Mouse (Mus musculus) gastrocnemius, adult 2 months (tissue): ENCODE measurements around the gene Tspan32. TPM values are rescaled to one million over a fixed set of nuclear protein-coding genes. Genes with fewer than 3 reads are reported as not detected.

Source experiments
- DNase-seq: peaks from one replicate; pipeline ENCODE4 v3.0.0; 2022
- H3K27ac ChIP-seq: fragments of 200-600 bp; 2 replicates; pipeline ENCODE4 v1.8.1; 2022; ENCODE audit warnings: mild to moderate bottlenecking
- H3K4me3 ChIP-seq: fragments of 200-600 bp; 2 replicates; pipeline ENCODE4 v1.8.1; 2022; ENCODE audit warnings: mild to moderate bottlenecking, moderate library complexity
- CTCF ChIP-seq: fragments of 200-600 bp; IDR thresholded peaks from 2 replicates; pipeline ENCODE4 v1.8.1; 2022; ENCODE audit warnings: antibody characterized with exemption, mild to moderate bottlenecking, moderate library complexity
- intact Hi-C: fragments of 180-260 bp; cut with DNase I; formaldehyde crosslinking; loops from one replicate; pipeline ENCODE4 v1.15.1; 2025
- total RNA-seq, 2 experiments: library from RNA; stranded (reverse); gene quantifications; 2 replicates each; pipeline ENCODE4 v1.2.3; 2021

Gene Tspan32
- total RNA-seq, 2 experiments from 2014 or later, result 0.23 to 0.39 TPM

GRCm38 (mm10) chr7:143024293-143024692 is 19.4 kb downstream of the Tspan32 start:
- DNase-seq, result no peak
- no peak overlapping the region for H3K27ac ChIP-seq
- no peak for TF ChIP-seq CTCF
- intact Hi-C loops, result no loop called here
- H3K4me3 ChIP-seq, result no peak overlapping the region

GRCm38 (mm10) chr7:143025496-143025895 is 20.6 kb downstream of the Tspan32 start:
- TF ChIP-seq CTCF, result no peak
- H3K27ac ChIP-seq, result no peak overlapping the region
- no peak overlapping the region for H3K4me3 ChIP-seq
- DNase-seq, result no peak
- intact Hi-C loops, result no loop called here

- DNase-seq, result no peak
- intact Hi-C loops, result no loop called here
- Histone ChIP-seq H3K27ac (peak overlapping the region; percentile 43; the same call in 1 of the 2 replicates), H3K4me3 (no peak overlapping the region)
- TF ChIP-seq CTCF, result no peak
Observed at GRCm38 (mm10) chr7:143027196-143027595, 22.4 kb downstream of the Tspan32 start.

GRCm38 (mm10) chr7:143031816-143032215 is 27.0 kb downstream of the Tspan32 start:
- Histone ChIP-seq H3K27ac (peak overlapping the region; percentile 52; the same call in 1 of the 2 replicates), H3K4me3 (no peak overlapping the region)
- intact Hi-C loops, result no loop called here
- no peak for TF ChIP-seq CTCF
- no peak for DNase-seq

GRCm38 (mm10) chr7:143033581-143033980 is 28.7 kb downstream of the Tspan32 start:
- Histone ChIP-seq H3K27ac (peak overlapping the region; percentile 52), H3K4me3 (no peak overlapping the region)
- peak; percentile 61 for DNase-seq
- intact Hi-C loops, result no loop called here
- TF ChIP-seq CTCF, result no peak

GRCm38 (mm10) chr7:143034112-143034511 is 29.3 kb downstream of the Tspan32 start:
- no peak overlapping the region for H3K4me3 ChIP-seq
- DNase-seq, result no peak
- no peak for TF ChIP-seq CTCF
- peak overlapping the region; percentile 52 for H3K27ac ChIP-seq
- intact Hi-C loops, result no loop called here

GRCm38 (mm10) chr7:143034519-143035450 is 29.9 kb downstream of the Tspan32 start:
- TF ChIP-seq CTCF, result no peak
- DNase-seq, result no peak

GRCm38 (mm10) chr7:143036787-143037186 is 31.9 kb downstream of the Tspan32 start:
- no peak overlapping the region for H3K4me3 ChIP-seq
- intact Hi-C loops, result no loop called here
- no peak for TF ChIP-seq CTCF
- DNase-seq, result no peak
- H3K27ac ChIP-seq, result no peak overlapping the region

More at GRCm38 (mm10) chr7:143034519-143035450, 29.9 kb downstream of the Tspan32 start:
- H3K4me3 ChIP-seq, result no peak overlapping the region
- intact Hi-C loops, result no loop called here
- peak overlapping the region; percentile 58 for H3K27ac ChIP-seq

GRCm38 (mm10) chr7:143037306-143037705 is 32.5 kb downstream of the Tspan32 start:
- TF ChIP-seq CTCF, result no peak
- Histone ChIP-seq H3K4me3 (no peak overlapping the region), H3K27ac (no peak overlapping the region)
- no peak for DNase-seq
- intact Hi-C loops, result no loop called here

GRCm38 (mm10) chr7:143038174-143038931 is 33.5 kb downstream of the Tspan32 start:
- TF ChIP-seq CTCF, result no peak
- Histone ChIP-seq H3K27ac (no peak overlapping the region), H3K4me3 (no peak overlapping the region)
- intact Hi-C loops, result no loop called here
- DNase-seq, result no peak

- intact Hi-C loops, result no loop called here
- TF ChIP-seq CTCF, result no peak
- Histone ChIP-seq H3K27ac (peak overlapping the region; percentile 85), H3K4me3 (no peak overlapping the region)
- no peak for DNase-seq
Observed at GRCm38 (mm10) chr7:143040561-143040960, 35.7 kb downstream of the Tspan32 start.

GRCm38 (mm10) chr7:143041138-143041822 is 36.4 kb downstream of the Tspan32 start:
- H3K27ac ChIP-seq, result peak overlapping the region; percentile 85
- TF ChIP-seq CTCF, result no peak
- intact Hi-C loops, result no loop called here
- H3K4me3 ChIP-seq, result no peak overlapping the region
- no peak for DNase-seq

- Histone ChIP-seq H3K4me3 (0 out of 2 replicates have a peak overlapping the region, but pooled peaks have one; percentile 17), H3K27ac (peak overlapping the region; percentile 85)
- peak; percentile 73 for DNase-seq
- intact Hi-C loops, result no loop called here
- no peak for TF ChIP-seq CTCF
Observed at GRCm38 (mm10) chr7:143042089-143042488, 37.2 kb downstream of the Tspan32 start.
